Mouse (Mus musculus) frontal cortex, adult (tissue): Measurements from ENCODE around the gene Akr1d1.
A peak's percentile ranks its signal among the peaks of the same experiment; 100 is the strongest.

Experiments used
- ATAC-seq: cut with Nextera tagmentation; 2 replicates; pipeline ENCODE4 v1.9.2; 2017; ENCODE audit warnings: mild to moderate bottlenecking, moderate library complexity, mixed read lengths; ENCODE audit not compliant: low TSS enrichment

Gene Akr1d1

GRCm38 (mm10) chr6:37529940-37530339, at the start of gene Akr1d1:
Akr1d1 (plus strand) TSS chr6:37530173.
- no peak for ATAC-seq

GRCm38 (mm10) chr6:37481147-37481546, 48.8 kb upstream of the Akr1d1 start:
- ATAC-seq = no peak

- no peak for ATAC-seq
Observed at GRCm38 (mm10) chr6:37483262-37483661, 46.7 kb upstream of the Akr1d1 start.

- peak; percentile 99 for ATAC-seq
Observed at GRCm38 (mm10) chr6:37484588-37485070, 45.3 kb upstream of the Akr1d1 start.

GRCm38 (mm10) chr6:37486502-37486901, 43.5 kb upstream of the Akr1d1 start:
- ATAC-seq = no peak

GRCm38 (mm10) chr6:37492241-37492640, 37.7 kb upstream of the Akr1d1 start:
- no peak for ATAC-seq

- ATAC-seq = no peak
Observed at GRCm38 (mm10) chr6:37494957-37495356, 35.0 kb upstream of the Akr1d1 start.

- ATAC-seq = no peak
Observed at GRCm38 (mm10) chr6:37496866-37497265, 33.1 kb upstream of the Akr1d1 start.

- no peak for ATAC-seq
Observed at GRCm38 (mm10) chr6:37505588-37505987, 24.4 kb upstream of the Akr1d1 start.

GRCm38 (mm10) chr6:37506909-37507515, 23.0 kb upstream of the Akr1d1 start:
- ATAC-seq = no peak

- ATAC-seq = no peak
Observed at GRCm38 (mm10) chr6:37510786-37511185, 19.2 kb upstream of the Akr1d1 start.

- no peak for ATAC-seq
Observed at GRCm38 (mm10) chr6:37520631-37521375, 9.2 kb upstream of the Akr1d1 start.

GRCm38 (mm10) chr6:37532036-37532435, 2.1 kb downstream of the Akr1d1 start:
- no peak for ATAC-seq

- no peak for ATAC-seq
Observed at GRCm38 (mm10) chr6:37536831-37537230, 6.9 kb downstream of the Akr1d1 start.

- no peak for ATAC-seq
Observed at GRCm38 (mm10) chr6:37537801-37538200, 7.8 kb downstream of the Akr1d1 start.

- ATAC-seq = no peak
Observed at GRCm38 (mm10) chr6:37538792-37539191, 8.8 kb downstream of the Akr1d1 start.

GRCm38 (mm10) chr6:37539403-37539802, 9.4 kb downstream of the Akr1d1 start:
- ATAC-seq = no peak

GRCm38 (mm10) chr6:37540113-37540512, 10.1 kb downstream of the Akr1d1 start:
- ATAC-seq = no peak

GRCm38 (mm10) chr6:37541171-37541570, 11.2 kb downstream of the Akr1d1 start:
- ATAC-seq = no peak

- no peak for ATAC-seq
Observed at GRCm38 (mm10) chr6:37542145-37542544, 12.2 kb downstream of the Akr1d1 start.

GRCm38 (mm10) chr6:37552760-37553159, 22.8 kb downstream of the Akr1d1 start:
- no peak for ATAC-seq

GRCm38 (mm10) chr6:37553926-37554325, 24.0 kb downstream of the Akr1d1 start:
- ATAC-seq = no peak

- ATAC-seq = peak; percentile 67
Observed at GRCm38 (mm10) chr6:37554327-37554726, 24.4 kb downstream of the Akr1d1 start.
